Mouse (Mus musculus) heart, embryonic 12.5 days (tissue): ENCODE results near the gene Troap. TPM values are rescaled to one million over a fixed set of nuclear protein-coding genes. Genes with fewer than 3 reads are reported as not detected.
"Not testable (repeated sequence)": the region's sequence is repeated elsewhere in the genome, so short reads cannot be mapped to it uniquely, and the experiment has no call there.

Experiments used
- ATAC-seq: fragments of 200-750 bp; cut with Nextera tagmentation; 2 replicates; pipeline ENCODE4 v1.8.0; 2017; ENCODE audit warnings: moderate TSS enrichment, moderate library complexity; ENCODE audit not compliant: insufficient number of reproducible peaks, low FRiP score
- H3K27ac ChIP-seq: fragments of 300-500 bp; sonication (generic); 2 replicates; pipeline ENCODE4 v1.5.1; 2016; ENCODE audit warnings: mild to moderate bottlenecking, moderate library complexity; ENCODE audit not compliant: poor library complexity, severe bottlenecking
- H3K27me3 ChIP-seq: fragments of 300-500 bp; sonication (generic); replicated peaks from 2 replicates; pipeline ENCODE4 v1.6.1; 2016; ENCODE audit warnings: mild to moderate bottlenecking, moderate library complexity
- H3K36me3 ChIP-seq: fragments of 300-500 bp; sonication (generic); 2 replicates; pipeline ENCODE4 v1.6.1; 2016; ENCODE audit warnings: mild to moderate bottlenecking, moderate library complexity
- H3K4me1 ChIP-seq: fragments of 300-500 bp; sonication (generic); replicated peaks from 2 replicates; pipeline ENCODE4 v1.6.1; 2016; ENCODE audit warnings: mild to moderate bottlenecking
- H3K4me2 ChIP-seq: fragments of 300-500 bp; sonication (generic); 2 replicates; pipeline ENCODE4 v1.6.1; 2016; ENCODE audit warnings: mild to moderate bottlenecking, moderate library complexity
- H3K4me3 ChIP-seq: fragments of 300-500 bp; sonication (generic); 2 replicates; pipeline ENCODE4 v1.5.1; 2016; ENCODE audit warnings: mild to moderate bottlenecking
- H3K9ac ChIP-seq: fragments of 300-500 bp; sonication (generic); 2 replicates; pipeline ENCODE4 v1.6.1; 2016; ENCODE audit warnings: mild to moderate bottlenecking, moderate library complexity
- H3K9me3 ChIP-seq: fragments of 300-500 bp; sonication (generic); replicated peaks from 2 replicates; pipeline ENCODE4 v1.6.1; 2016; ENCODE audit warnings: mild to moderate bottlenecking, moderate library complexity
- WGBS: fragments of 180-500 bp; shearing (Covaris S2); methylation state at CpG from one replicate; pipeline ENCODE4 v1.1.7; 2016; 5-methylcytosine and 5-hydroxymethylcytosine counted together
- polyA plus RNA-seq: library from polyadenylated mRNA; unstranded; fragments of >200 nt; fragmentation: Nextera tagmentation; extraction: Ambion mirVana; gene quantifications from 2 replicates; pipeline ENCODE4 v1.2.1, GENCODE M21; 2016

Troap gene
- polyA plus RNA-seq, 1 experiment from 2014 or later: 27.2 TPM

DNA sequence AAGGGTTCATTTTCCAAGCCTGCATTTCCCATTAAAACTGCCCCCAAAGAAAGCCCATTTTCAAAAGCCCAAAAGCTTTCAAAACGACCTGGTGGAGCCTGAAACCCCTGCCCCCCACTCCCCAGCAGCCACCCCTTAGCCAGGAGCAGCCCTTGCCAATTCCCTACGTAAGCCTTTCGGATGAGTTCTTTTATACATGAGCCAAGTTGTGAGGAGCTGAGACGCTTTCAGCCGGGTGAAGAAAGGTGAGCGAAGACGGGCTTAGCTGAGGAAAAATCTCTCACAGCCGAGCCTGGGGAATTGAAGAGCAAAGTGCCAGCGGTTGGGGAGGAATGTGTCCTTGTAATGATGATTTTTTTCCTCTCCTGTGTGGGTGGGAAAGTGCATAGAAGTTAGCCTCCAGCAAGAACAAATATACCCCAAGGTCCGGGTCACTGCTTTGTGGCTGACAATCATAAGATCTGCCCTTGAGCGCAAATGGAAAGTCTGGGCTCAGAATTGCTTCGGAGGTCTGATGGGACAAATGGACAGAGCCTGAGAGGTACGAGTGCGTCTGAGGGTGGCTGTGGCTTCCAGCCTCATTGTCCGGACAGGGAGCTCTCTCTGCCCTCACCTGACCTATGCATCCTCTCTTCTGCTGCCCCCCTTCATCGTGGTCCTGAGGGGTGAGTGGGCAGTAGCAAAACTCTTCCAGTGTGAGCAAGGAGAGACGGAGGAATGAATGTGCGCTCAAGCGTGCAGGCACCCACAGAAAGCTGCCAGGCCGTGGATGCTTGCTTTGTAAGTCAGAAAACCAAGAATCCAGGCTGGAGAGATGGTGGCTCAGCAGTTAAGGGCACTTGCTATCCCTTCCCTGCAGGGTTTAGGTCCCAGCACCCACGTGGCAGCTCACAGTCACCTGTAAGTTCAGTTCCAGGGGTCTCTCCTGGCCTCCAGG, 33.2 kb upstream of the Troap start:
- 0 out of 2 replicates have a peak, but pooled peaks cover 11% of the 10 kb centered on the region for H3K27me3 ChIP-seq
- H3K4me2 ChIP-seq: no peak overlapping the region
- peaks cover 18% of the 10 kb centered on the region for H3K4me1 ChIP-seq
- H3K36me3 ChIP-seq: peaks cover 19% of the 10 kb centered on the region
- ATAC-seq: no peak
- no peak overlapping the region for H3K4me3 ChIP-seq
- WGBS: 55% methylated on average over 21 of the region's 21 CpGs
- H3K9me3 ChIP-seq: no peaks in the 10 kb centered on the region
- no peak overlapping the region for H3K27ac ChIP-seq
- no peak overlapping the region for H3K9ac ChIP-seq

DNA sequence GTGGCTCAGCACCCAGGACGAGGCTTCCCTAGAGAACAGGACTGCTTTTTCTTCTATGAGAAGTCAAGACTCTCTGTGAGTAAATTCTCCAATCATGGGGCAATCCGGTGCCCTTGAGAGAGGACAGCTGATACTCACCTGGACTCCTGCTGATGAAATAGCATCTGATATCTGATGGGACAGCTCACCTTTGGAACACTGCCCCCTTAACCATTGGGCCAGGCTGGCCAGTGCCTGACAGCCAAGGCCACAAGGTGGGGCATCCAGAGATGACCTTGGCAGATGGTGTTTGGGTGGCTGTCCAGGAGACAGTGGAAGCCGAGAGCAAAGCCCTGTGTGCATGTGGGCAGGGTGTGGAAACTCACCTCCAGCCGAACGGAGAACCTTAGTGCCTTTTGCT, 32.0 kb upstream of the Troap start:
- 0 out of 2 replicates have a peak, but pooled peaks cover 15% of the 10 kb centered on the region for H3K27me3 ChIP-seq
- peaks cover 11% of the 10 kb centered on the region for H3K36me3 ChIP-seq
- H3K4me3 ChIP-seq: no peak overlapping the region
- 79% methylated on average over 5 of the region's 5 CpGs for WGBS
- no peak overlapping the region for H3K4me2 ChIP-seq
- H3K4me1 ChIP-seq: peaks cover 18% of the 10 kb centered on the region
- H3K9me3 ChIP-seq: no peaks in the 10 kb centered on the region
- no peak overlapping the region for H3K27ac ChIP-seq
- no peak for ATAC-seq
- H3K9ac ChIP-seq: no peak overlapping the region

DNA sequence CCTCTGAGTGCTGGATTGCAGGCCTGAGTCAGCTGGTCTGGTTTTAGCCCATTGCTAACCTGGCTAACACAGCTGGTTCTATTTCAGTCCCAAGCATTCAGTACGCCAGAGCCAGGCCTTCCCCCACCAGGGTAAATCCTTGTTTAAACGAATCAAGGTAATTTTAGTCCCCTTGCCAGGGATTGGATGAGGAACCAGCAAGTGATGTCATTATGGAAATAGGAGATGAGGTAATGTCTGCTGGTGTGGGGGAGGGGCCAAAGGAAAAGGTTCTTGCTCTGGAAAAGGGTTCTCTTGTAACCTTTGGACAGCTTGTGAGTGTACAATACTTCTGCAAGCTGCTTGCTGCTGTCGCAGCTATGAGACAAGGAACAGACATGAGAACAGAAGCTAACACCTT, 29.5 kb upstream of the Troap start:
- Histone ChIP-seq H3K4me2 (no peak overlapping the region), H3K36me3 (no peaks in the 10 kb centered on the region), H3K27ac (no peak overlapping the region), H3K4me1 (peaks cover 18% of the 10 kb centered on the region), H3K27me3 (0 out of 2 replicates have a peak, but pooled peaks cover 17% of the 10 kb centered on the region), H3K9me3 (no peaks in the 10 kb centered on the region), H3K9ac (no peak overlapping the region), H3K4me3 (no peak overlapping the region)
- no peak for ATAC-seq
- WGBS: 41% methylated on average over 3 of the region's 3 CpGs

DNA sequence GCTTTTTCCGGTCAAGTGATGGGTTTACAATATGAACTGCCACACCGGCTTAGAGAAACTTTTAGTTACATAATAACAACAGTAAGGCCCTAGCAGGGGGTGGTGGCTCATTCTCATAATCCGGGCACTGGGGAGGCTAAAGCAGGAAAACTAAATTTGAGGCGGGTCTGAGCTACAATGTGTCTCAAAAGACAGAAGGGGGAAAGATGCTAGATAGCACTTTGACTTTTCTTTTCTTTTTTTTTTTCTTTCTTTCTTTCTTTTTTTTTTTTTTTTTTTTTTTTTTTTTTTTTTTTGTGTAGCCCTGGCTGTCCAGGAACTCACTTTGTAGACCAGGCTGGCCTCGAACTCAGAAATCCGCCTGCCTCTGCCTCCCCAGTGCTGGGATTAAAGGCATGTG, 28.6 kb upstream of the Troap start:
- H3K9me3 ChIP-seq, H3K4me1 ChIP-seq: not testable (repeated sequence)

DNA sequence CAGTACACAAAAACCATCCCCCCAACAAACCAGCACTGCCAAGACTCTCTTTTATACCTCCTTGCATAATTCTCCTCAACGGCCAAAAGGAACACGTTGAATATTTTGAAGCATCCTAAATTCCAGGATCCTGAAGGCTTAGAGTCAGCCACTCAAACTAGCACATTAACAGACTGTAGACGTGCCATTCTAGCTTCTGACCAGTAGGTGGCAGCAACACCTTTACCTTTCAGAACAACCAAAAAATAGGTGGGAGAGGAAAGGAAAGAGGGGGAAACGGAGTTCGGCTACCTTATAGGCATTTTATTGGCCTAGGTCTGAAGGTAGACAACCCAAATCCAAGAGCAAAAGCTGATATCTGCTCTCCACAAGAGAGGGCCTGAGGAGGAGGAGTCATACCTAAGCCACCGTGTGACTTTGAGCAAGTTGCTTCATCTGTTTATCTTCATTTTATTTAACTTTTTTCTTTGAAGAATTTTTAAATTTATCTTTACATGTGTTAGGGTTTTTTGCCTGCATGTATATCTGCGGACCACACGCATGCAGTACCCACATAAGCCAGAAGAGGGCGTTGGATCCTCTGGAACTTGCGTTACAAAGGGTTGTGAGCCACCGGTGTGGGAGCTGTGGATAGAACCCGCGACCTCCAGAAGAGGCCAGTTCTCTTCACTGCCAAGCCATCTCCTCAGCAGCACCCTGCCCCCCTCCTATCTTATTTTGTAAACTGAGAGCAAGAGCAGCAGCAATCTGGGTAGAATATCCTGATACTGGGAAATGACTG, 24.7 kb upstream of the Troap start:
- peaks cover 15% of the 10 kb centered on the region; the same call in 1 of the 2 replicates for H3K4me1 ChIP-seq
- H3K27me3 ChIP-seq: peaks cover 40% of the 10 kb centered on the region
- 25% methylated on average over 13 of the region's 13 CpGs for WGBS
- H3K4me3 ChIP-seq: no peak overlapping the region
- H3K4me2 ChIP-seq: no peak overlapping the region
- ATAC-seq: no peak
- no peak overlapping the region for H3K9ac ChIP-seq
- no peak overlapping the region for H3K27ac ChIP-seq
- no peaks in the 10 kb centered on the region for H3K9me3 ChIP-seq
- no peaks in the 10 kb centered on the region for H3K36me3 ChIP-seq

More for the DNA sequence above, 28.6 kb upstream of the Troap start:
- not testable (repeated sequence) for ATAC-seq, H3K27ac ChIP-seq, H3K9ac ChIP-seq, H3K4me3 ChIP-seq, H3K36me3 ChIP-seq, H3K4me2 ChIP-seq
- H3K27me3 ChIP-seq: 0 out of 2 replicates have a peak, but pooled peaks cover 17% of the 10 kb centered on the region
- WGBS: 76% methylated on average over 6 of the region's 6 CpGs

DNA sequence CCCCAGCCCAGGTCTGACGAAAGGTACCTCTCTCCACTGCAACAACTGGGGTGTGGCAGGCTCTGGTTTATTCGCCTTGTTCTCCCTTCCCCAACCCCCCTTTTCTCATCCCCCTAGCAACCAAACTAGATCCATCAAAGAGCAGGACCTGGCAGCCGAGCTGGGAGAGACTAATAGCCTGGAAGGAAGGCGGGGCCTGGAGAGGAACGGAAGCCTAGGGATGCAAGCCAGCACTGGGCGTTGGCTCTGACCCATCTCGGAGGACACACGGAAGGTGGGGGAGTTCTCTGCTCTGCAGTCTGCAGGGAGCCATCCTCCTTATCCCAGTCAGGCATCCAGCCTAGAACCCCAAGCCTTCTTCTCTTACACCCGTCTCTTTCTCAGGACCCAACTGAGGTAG, 21.0 kb upstream of the Troap start:
- WGBS: 15% methylated on average over 9 of the region's 9 CpGs
- Histone ChIP-seq H3K27ac (no peak overlapping the region), H3K27me3 (peaks cover 70% of the 10 kb centered on the region), H3K36me3 (no peaks in the 10 kb centered on the region), H3K4me3 (no peak overlapping the region), H3K4me2 (no peak overlapping the region), H3K4me1 (peaks cover 34% of the 10 kb centered on the region), H3K9me3 (no peaks in the 10 kb centered on the region), H3K9ac (no peak overlapping the region)
- no peak for ATAC-seq

DNA sequence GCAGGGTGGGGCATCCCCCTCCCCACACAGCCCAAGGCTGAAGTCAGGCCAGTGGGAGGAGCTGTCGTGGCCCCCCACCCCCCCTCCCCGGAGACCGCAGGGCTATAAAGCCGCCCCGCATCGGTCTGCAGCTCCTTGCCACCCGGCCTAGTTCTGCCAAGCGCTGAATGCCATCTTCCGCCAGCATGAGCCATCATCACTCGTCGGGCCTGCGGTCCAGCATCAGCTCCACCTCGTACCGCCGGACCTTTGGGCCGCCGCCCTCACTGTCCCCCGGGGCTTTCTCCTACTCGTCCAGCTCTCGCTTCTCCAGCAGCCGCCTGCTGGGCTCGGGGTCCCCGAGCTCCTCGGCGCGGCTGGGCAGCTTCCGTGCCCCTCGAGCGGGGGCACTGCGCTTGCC, 19.3 kb upstream of the Troap start, which contains the start of gene Prph:
Prph (plus strand) TSS at position 135 of the 400 bp plus-strand sequence.
- peaks cover 87% of the 10 kb centered on the region for H3K27me3 ChIP-seq
- no peak for ATAC-seq

DNA sequence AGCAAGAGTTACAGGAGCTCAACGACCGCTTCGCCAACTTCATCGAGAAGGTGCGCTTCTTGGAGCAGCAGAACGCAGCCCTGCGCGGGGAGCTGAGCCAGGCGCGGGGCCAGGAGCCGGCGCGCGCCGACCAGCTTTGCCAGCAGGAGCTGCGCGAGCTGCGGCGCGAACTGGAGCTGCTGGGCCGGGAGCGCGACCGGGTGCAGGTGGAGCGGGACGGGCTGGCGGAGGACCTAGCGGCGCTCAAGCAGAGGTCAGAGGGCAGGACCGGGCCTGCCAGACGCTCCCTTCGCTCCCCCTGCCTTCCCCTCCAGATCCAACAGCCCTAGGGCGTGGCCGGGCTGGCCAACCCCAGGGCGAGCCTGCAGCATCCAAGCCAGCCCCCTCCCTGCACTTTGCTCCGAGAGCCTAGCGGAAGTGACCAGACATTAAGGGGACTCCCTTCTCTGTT, 18.8 kb upstream of the Troap start:
- peaks cover 91% of the 10 kb centered on the region for H3K27me3 ChIP-seq
- peaks cover 3% of the 10 kb centered on the region; the same call in 1 of the 2 replicates for H3K9me3 ChIP-seq
- H3K27ac ChIP-seq: no peak overlapping the region
- H3K4me3 ChIP-seq: peak overlapping the region; percentile 42
- peak overlapping the region; percentile 34 for H3K9ac ChIP-seq
- peak; percentile 54; the same call in 1 of the 2 replicates for ATAC-seq
- H3K4me2 ChIP-seq: peak overlapping the region; percentile 73
- H3K36me3 ChIP-seq: no peaks in the 10 kb centered on the region
- peaks cover 34% of the 10 kb centered on the region for H3K4me1 ChIP-seq
- under 1% methylated on average over 37 of the region's 37 CpGs for WGBS

More for the DNA sequence above, 19.3 kb upstream of the Troap start, which contains the start of gene Prph:
- Histone ChIP-seq H3K9me3 (peaks cover 3% of the 10 kb centered on the region; the same call in 1 of the 2 replicates), H3K4me2 (peak within 1 kb of the TSS; percentile 73), H3K27ac (no peak within 1 kb of the TSS), H3K9ac (peak within 1 kb of the TSS; percentile 34), H3K36me3 (no peaks in the 10 kb centered on the region), H3K4me1 (peaks cover 34% of the 10 kb centered on the region), H3K4me3 (peak within 1 kb of the TSS; percentile 42)
- WGBS: 1% methylated on average over 26 of the region's 30 CpGs

DNA sequence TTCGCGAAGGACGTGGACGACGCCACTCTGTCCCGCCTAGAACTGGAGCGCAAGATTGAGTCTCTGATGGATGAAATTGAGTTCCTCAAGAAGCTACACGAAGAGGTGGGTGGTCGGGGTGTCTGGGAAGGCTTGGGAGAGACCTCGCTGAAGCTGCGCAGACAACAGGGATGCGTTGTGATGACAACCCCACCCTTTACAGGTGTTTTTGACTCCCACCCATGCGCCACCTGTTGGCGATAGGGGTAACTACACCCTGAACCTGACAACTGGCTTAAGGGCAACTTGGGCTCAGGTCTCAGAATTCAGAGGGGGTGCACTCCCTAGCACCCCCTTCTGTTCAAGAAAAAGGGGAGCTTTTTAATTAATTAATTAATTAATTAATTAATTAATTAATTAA, 18.0 kb upstream of the Troap start:
- Histone ChIP-seq H3K27me3 (peaks cover 95% of the 10 kb centered on the region), H3K4me1 (peaks cover 34% of the 10 kb centered on the region), H3K9me3 (peaks cover 3% of the 10 kb centered on the region; the same call in 1 of the 2 replicates), H3K4me3 (peak overlapping the region; percentile 42), H3K9ac (no peak overlapping the region), H3K4me2 (peak overlapping the region; percentile 73), H3K36me3 (no peaks in the 10 kb centered on the region), H3K27ac (no peak overlapping the region)
- no peak for ATAC-seq
- 6% methylated on average over 14 of the region's 14 CpGs for WGBS

DNA sequence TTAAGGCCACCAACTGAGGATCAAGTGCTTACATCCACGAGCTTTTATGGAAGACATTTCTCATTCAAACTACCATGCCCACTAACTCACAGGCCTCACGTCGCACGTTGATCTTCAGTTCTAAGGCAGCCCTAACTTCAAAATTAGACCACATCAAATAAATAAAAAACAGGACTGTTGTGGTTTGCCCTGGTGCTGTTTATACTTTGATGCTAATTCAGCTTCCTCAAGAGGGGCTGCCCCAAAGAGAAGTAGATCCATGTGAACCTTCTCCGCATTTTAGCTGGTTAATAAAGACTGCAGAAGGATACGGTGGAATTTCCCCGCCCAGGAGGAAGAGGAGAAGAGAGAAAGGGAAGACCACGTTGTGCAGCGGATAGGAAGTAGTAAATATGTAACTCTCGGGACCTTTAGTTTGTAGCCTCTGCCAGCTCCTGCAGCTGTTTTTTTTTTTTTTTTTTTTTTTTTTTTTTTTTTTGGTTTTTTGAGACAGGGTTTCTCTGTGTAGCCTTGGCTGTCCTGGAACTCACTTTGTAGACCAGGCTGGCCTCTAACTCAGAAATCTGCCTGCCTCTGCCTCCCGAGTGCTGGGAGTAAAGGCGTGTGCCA, 8.7 kb upstream of the Troap start:
- H3K27ac ChIP-seq: no peak overlapping the region
- 78% methylated on average over 12 of the region's 12 CpGs for WGBS
- no peaks in the 10 kb centered on the region for H3K9me3 ChIP-seq
- H3K9ac ChIP-seq: no peak overlapping the region
- H3K36me3 ChIP-seq: no peaks in the 10 kb centered on the region
- H3K4me1 ChIP-seq: no peaks in the 10 kb centered on the region
- H3K27me3 ChIP-seq: peaks cover 48% of the 10 kb centered on the region
- no peak overlapping the region for H3K4me2 ChIP-seq
- no peak overlapping the region for H3K4me3 ChIP-seq
- ATAC-seq: no peak
